Mouse (Mus musculus) induced T-regulatory cell, adult 2 months (primary cell): ENCODE results near the gene Zfx.

Source experiments
- DNase-seq: peaks from one replicate; pipeline ENCODE4 v3.0.0-alpha.2; 2012; ENCODE audit warnings: low read depth

Zfx gene

DNA sequence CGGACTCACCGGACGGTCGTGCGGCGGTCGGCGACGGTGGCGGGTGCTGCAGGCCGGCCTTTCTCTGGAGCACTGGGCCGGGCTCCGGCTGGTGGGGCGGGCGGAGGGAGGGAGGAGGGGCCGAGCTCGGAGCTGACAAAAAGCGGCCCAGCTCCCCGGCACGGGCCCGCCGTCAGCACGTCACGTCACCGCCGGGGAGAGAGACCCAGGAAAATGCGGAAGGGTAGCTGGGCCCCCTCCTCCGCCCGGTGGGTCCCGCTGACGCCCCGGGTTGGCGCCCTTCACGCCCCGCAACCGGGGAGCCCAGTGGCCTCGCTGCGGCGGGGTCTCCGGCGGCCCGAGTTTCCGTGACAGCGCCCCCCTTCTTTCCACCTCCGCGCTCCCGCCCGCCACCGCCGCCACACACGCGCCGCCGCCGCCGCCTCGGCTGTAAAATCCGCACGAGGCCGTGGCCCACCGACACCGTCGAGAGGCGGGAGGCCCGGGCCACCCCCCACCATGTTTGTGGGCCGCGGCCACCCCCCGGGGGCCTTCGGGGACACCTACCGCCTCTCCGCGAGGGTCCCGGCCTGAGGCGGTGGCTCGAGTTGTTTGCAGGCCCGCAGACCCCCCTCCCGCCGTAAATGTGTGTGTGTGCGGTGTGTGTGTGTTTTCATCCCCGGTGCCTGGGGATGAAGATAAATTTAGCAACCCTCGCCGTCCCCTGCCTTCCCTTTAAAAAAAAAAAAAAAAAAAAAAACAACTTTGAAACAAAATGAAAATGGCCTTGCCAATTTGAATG, at the start of gene Zfx:
Gene Zfx (minus strand): TSS at position 644 of the 781 bp plus-strand sequence.
- DNase-seq, result peak; percentile 76

GRCm38 (mm10) chrX:94169348-94169747, 45.8 kb upstream of the Zfx start:
- no peak for DNase-seq

DNA sequence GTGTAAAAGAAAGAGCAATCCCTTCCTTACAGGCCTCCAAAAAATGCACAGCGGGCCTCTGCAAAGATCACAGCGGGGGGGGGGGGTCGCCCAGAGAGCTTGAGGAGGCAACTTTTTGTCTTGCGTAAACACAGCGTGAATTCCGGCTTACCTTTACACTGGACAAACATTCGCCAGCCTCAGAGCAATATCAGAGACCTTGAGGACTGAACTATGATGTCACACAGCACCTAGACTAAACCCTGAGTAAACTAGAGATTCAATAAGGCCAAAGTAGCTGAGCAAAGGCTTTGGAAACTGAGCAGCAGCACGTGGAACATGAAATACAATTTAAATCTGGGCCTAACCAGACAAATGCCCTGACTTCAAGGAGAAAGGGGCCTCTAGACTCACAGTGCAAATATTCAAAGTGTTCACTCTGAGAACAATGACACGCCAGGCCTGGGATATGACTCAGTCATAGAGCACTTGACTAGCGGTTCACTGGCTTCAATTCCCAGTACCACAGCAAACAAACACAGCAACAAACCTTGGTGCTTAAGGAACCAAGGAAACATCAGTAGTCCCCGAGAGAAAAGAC, 28.8 kb upstream of the Zfx start:
- no peak for DNase-seq

- DNase-seq, result no peak
These were observed 27.0 kb upstream of the Zfx start for GRCm38 (mm10) chrX:94150471-94150870.

GRCm38 (mm10) chrX:94142004-94142771, 18.7 kb upstream of the Zfx start:
- DNase-seq, result no peak

DNA sequence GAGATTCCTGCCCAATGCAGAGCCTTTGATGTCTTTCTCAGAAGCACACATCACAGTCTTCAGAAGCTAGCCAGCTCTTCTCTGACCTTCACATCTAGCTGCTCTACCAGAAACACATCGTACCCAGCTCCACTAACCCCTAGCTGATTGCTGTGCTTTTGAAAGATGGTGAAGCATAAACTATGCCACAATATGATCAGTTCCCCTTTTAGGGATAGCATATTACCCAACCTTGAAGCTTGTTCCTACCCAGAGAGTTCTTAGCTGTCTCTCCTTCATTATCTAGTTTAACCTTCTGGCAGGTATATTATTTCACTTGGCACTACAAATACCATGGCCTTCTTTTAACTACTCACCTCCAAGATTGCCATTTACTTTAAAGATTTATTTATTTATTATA, 16.6 kb upstream of the Zfx start:
- DNase-seq, result no peak

DNA sequence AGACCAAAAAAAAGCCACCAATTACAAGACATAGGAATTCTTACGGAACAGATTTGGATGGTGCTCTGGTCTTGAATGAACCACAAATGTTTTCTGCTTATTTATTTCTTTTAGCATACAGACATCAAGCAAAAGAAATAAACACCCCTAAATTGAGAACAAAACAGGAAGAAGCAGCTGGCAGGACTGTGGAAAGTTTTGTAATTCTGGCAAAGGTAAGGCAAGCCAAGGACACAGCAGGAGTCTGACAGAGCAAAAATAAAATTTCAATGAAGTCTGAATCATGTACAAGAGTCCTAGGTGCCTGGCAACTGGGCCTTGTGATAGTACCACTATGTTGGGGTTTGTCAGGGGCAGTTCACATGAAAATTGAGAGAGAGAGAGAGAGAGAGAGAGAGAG, 14.8 kb upstream of the Zfx start:
- no peak for DNase-seq

- no peak for DNase-seq
These were observed 11.6 kb upstream of the Zfx start for GRCm38 (mm10) chrX:94135084-94135483.

DNA sequence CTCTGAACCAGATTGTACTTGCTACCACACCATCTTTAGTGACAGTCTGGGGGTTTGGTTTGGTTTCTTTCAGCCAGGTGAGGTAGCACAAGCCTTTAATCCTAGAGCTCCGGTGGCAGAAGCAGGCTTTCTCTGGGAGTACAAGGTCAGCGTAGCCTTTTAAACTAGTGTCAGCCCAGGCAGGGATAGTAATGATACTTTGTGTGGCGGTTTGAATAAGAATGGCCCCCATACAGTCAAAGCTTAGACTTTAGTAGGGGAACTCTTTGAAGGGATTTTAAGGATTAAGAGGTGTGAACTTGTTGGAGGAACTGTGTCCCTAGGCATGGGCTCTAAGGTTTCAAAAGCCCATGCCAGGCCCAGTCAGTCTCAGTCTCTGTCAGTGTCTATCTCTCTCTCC, 10.0 kb upstream of the Zfx start:
- DNase-seq, result no peak

DNA sequence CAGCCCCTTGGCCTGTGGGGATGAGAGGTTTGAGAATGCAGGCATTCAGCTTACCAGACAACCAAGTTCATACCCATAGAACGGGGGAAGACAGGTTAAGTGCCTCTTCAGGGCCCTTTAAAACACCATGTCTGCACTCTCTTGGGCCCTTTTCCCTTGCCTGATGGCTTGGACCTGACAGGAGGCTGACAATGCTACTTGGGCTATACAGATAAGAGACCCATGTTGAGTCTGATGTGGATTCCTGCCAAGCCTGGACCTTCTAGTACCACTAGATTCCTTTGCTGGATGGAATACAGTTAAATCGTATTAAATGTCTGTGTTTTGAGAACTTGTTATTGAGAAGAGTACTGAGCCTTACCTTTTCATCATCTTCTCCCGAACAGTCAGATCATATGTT, 8.7 kb upstream of the Zfx start:
- no peak for DNase-seq

GRCm38 (mm10) chrX:94129712-94130111, 6.2 kb upstream of the Zfx start:
- no peak for DNase-seq

DNA sequence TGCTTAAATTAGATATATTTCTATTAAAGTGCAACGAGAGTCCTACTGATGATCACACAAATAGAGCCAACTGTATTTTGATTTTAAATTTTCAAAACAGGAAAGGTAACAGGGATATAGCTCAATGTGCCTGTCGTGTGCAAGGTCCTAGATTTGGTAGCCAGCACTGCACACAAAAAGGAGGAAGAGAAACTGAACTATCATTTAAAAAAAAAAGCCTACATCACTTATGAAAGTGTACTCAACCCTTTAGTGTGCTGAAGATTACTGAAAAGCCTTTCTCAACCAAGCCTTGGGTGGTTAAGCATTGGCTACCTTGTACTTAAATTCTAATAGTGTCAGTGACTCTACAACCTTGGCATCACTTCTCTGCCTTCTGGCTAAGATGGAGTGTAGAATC, 2.4 kb upstream of the Zfx start:
- DNase-seq, result no peak

DNA sequence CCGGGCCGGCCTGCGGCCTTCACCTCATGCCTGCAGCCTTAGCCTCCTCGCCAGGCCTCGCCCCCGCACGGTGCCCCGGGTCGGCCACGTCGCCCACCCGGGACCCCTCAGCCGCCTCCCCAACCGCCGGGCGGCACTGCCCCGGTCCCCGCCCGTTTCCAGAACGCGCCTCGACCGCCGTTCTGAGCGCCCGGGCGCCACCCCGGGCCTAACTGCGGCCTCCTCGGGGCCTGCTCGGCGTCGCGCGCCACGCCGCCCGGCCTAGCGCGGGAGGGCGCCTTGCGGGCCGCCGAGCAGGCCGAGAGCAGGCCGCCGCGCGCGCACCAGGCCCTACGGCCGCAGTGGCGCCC, 818 bp downstream of the Zfx start:
- DNase-seq, result no peak

GRCm38 (mm10) chrX:94121866-94122708, 1.4 kb downstream of the Zfx start:
- peak; percentile 91 for DNase-seq

- DNase-seq, result peak; percentile 69
These were observed 2.2 kb downstream of the Zfx start for GRCm38 (mm10) chrX:94121161-94121856.

GRCm38 (mm10) chrX:94118350-94118749, 5.2 kb downstream of the Zfx start:
- no peak for DNase-seq

DNA sequence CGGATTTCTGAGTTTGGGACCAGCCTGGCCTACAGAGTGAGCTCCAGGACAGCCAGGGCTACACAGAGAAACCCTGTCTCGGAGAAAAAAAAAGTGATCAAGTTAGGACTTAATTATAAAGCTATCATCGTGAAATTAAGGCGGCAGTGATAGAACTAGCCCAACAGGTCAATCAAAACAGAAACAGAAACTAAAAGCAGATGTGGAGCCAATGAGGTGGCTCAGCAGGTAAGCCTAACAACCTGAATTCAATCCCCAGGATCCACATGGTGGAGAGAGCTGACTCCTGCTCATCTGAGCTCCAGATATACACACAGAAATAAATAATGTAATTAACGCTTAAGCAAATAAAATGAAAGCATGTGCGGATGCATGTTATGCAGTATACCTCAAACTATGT, 7.6 kb downstream of the Zfx start:
- peak; percentile 51 for DNase-seq

DNA sequence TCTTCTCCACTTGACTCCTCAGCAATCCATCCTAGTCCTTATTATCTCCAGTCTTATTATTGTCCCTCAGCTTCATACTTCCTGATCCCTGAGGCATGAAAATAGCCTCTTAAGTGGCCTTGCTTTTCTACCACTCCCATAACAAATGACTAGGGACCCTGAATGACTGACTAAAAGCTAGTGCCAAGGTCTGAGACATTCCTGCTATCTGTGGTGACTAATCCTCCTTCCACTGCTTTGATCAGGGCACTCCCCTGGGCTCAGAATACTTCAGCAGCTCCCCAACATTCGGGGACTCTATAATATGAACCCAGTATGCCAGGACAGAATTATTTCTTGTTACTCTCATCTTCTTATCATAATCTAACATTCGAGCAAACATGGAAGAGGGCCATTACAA, 17.5 kb downstream of the Zfx start:
- no peak for DNase-seq

DNA sequence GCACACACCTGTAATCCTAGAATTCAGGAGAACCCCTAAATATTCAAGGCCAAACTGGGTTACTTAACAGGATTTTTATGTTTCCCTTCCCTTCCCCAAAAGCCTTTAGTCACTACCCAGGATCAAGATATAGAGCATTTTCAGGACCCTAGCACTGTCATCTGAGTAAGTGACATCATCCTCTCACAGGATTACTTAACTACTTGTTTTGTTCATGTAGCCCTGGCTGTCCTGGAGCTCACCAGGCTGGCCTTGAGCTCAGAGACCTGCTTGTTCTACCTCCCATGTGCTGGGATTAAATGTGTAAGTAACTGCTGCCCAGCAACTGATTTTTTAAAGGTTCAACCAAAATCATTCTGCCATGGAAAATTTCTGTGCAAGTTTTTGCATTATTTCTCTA, 20.6 kb downstream of the Zfx start:
- DNase-seq, result no peak

- DNase-seq, result no peak
These were observed 22.9 kb downstream of the Zfx start for GRCm38 (mm10) chrX:94100561-94100960.

DNA sequence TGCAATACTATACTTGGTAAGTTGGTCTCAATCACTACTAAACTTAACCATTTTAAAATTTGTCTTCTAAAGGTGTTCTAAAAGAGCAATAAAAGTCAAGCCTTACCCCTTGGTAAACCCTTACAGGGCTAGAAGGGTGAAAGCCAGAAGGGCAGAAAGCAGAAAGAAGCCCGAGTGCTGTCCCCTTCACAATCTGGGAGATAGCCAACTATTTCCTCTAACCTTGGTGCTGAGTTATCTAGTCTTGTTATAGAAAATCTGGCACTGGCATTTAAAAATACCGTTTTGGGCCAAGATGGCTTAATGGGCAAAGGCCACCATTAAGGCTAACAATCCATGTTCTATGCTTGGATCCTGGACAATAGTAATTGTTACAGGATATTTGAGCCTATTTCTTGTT, 32.5 kb downstream of the Zfx start:
- no peak for DNase-seq

DNA sequence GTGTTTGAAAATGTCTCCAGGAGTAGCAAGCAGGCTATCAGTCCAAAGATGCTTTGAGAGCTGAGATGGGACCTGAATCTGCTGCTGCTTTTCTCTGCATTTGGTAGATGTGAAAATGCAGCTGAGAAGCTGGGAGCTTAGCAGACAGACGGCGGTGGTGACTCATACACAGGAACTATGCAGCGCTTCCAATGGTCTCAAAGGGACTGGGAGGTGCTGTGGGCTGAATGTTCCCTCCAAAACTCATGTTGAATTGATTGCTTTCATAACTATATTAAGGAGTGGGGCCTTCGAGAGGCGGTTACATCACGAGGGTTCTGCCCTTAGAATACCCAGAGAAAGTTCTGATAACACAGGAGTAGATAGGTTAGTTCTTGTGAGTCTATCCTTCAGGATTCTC, 62.3 kb downstream of the Zfx start:
- no peak for DNase-seq
